Mouse (Mus musculus) kidney, postnatal 36 days (tissue): Measurements from ENCODE around the gene Slc2a5.

Source experiments
- DNase-seq, 2 experiments: peaks; one replicate each; pipeline ENCODE4 v3.0.0; 2021 to 2022; ENCODE audit warnings: mixed read lengths in 2 of 2

The Slc2a5 gene

DNA sequence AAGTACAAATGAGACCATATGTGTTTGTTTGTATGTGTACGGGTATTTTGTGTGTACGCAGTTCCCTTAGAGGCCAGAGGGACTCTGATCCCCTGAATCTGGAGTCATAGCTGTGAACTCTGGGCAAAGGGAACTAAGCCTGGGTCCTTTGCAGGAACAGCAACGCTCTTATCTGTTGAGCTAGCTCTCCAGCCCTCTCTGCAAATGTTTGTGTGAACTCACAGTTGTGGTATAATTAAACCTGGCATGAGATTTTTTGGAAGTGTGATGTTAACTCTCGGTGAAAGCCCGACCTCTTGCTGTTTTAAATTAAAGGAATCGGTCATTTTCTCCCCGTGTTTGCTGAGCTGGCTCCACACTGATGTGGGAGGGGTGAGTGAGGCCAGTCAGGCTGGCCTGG is 13.4 kb upstream of the Slc2a5 start:
- DNase-seq = no peak

- DNase-seq = no peak
Observed at GRCm38 (mm10) chr4:150106637-150107036, 12.4 kb upstream of the Slc2a5 start.

GRCm38 (mm10) chr4:150109636-150110035 is 9.4 kb upstream of the Slc2a5 start:
- DNase-seq = no peak

GRCm38 (mm10) chr4:150110373-150110772 is 8.7 kb upstream of the Slc2a5 start:
- DNase-seq = no peak

DNA sequence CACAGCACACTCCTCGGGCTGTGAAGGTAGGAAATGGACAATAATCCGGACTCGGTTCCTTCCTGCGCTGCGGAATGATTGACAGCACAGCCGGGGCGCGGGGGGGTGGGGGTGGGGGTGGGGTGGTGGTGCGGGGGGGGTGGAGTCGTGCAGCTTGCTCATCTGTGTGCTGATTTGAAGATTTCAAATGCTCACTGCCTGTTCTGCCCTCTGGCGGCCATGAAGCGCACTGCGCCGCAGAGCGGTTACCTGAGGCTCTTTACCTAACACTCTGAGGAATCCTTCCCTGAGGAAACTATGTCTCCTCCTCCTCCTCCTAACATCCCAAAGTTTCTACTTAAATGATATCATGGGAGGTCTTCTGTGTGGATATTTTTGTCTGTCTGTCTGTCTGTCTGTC is 6.2 kb upstream of the Slc2a5 start:
- DNase-seq = peak; percentile 73 to 90

DNA sequence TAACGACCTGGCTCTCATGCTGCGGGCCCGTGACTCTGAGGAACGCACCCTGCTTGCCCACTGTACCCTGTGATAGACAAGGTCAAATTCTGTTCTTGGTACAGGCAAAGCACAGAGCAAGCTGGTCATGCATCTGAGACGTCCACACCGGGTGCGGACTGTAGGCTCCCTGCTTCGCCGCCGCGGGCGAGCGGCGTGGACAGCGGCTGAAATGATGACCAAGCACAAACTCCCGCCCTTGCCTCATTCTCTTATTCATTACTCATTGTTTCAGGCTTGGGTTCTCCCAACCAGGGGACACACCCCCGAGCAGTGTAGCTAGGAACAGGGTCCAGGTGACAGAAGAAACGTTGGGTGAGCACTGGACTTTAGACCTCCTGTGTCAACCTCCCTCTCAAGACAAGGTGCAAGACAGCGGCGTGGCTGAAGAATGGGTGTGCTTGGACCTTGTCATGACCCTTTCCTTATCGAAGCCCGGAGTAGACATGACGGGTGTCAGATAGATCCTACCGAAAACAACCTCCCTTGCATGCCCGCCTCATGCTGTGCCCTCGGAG is 4.5 kb upstream of the Slc2a5 start:
- DNase-seq = peak; percentile 71 to 75

DNA sequence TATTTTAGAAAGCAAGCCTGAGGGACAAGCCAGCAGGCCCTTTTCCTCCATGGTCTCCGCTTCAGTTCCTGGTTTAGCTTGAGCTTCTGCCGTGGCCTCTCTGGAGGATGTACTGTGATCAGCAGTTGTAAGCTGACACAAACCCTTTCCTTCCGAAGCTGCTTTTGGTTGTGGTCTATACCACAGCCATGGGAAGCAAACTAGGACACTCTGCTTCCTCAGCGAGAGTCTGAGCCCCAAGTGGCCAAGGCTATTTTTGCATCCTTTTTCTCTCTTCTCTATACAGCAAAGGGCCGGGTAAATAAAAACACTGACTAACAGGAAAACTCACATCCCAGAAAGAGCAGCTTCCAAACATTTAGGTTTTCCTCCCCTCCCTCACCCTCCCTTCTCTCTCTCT is 1.8 kb upstream of the Slc2a5 start:
- peak in 1 of 2 experiments; percentile 24 for DNase-seq

DNA sequence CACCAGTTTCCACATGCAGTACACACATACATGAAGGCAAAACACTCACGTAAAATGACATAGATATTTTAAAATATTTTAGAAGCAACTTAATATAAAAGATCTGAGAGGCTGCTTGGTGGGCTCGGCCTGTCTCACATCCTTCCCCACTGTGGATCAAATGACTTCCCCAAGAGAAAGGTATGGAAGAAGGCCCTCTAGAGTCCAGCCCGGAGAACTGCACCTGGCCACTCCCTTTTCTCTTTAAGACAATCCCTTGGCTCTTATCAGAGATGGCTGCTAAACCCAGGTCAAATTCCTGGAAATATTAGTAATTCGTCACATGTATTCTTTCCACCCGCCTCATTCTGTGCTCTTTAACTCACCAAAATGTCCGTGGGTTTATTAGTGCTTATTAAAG is 920 bp upstream of the Slc2a5 start:
- no peak for DNase-seq

GRCm38 (mm10) chr4:150119640-150120039 is 557 bp downstream of the Slc2a5 start:
- peak; percentile 83 to 89 for DNase-seq

- DNase-seq = peak; percentile 73 to 74
Observed at GRCm38 (mm10) chr4:150120173-150120833, 1.2 kb downstream of the Slc2a5 start.

- peak; percentile 34 to 35 for DNase-seq
Observed at GRCm38 (mm10) chr4:150121430-150121829, 2.3 kb downstream of the Slc2a5 start.

- peak in 1 of 2 experiments; percentile 53 for DNase-seq
Observed at GRCm38 (mm10) chr4:150122476-150122875, 3.4 kb downstream of the Slc2a5 start.

DNA sequence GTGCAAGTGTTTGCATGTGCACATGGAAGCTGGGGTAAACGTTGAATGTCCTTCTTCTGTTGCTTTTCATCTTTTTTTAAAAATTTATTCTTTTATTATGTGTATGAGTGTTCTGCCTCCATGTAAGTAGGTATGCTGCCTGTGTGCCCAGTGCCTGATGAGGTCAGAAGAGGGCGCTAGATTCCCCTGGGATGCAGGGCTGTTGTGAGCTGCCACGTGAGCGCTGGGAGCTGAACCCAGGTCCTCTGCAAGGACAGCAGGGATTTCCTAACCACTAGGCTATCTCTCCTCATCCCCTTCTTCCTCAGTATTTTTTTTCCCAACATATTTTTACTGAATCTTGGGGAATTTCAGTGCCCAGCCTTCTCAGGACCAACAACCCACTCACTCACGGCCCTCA is 7.3 kb downstream of the Slc2a5 start:
- DNase-seq = no peak

DNA sequence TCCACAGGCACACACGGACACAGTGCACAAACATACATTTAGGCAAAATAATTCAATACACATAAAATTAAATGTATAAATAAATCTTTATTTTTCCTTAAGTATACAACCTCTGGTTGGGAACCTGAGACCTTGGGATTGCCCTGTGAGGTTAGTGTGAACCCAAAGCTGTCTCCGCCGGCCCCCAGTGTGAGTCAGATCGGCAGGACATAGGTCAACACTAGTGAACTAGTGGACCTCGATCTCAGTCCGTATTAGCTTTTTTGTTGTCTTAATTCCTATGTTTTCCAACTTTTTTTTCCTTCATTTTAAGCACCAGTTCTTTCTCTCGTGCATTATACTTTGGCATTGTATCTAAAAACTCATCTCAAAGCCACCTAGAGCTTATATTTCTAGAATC is 8.8 kb downstream of the Slc2a5 start:
- peak; percentile 62 for DNase-seq

DNA sequence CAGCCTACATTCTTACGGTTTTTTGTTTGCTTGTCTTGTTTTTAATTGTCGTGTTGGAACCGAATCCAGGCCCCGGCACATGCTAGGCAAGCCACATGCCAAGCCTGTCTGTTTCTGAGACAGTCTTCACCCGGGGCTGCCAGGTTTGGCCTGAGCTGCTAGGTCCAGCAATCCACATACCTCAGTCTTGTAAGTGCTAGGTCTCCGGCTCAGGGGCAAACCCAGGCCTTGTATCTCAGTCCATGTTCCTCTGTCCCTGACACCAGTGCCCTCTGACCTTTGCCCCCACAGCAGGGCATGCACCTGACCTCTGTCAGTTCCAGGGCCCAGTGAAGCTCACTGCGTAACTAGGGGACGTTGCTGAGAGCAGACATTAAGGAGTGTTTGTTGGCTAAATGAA is 9.5 kb downstream of the Slc2a5 start:
- peak; percentile 65 to 72 for DNase-seq

- DNase-seq = no peak
Observed at GRCm38 (mm10) chr4:150130661-150131060, 11.6 kb downstream of the Slc2a5 start.

DNA sequence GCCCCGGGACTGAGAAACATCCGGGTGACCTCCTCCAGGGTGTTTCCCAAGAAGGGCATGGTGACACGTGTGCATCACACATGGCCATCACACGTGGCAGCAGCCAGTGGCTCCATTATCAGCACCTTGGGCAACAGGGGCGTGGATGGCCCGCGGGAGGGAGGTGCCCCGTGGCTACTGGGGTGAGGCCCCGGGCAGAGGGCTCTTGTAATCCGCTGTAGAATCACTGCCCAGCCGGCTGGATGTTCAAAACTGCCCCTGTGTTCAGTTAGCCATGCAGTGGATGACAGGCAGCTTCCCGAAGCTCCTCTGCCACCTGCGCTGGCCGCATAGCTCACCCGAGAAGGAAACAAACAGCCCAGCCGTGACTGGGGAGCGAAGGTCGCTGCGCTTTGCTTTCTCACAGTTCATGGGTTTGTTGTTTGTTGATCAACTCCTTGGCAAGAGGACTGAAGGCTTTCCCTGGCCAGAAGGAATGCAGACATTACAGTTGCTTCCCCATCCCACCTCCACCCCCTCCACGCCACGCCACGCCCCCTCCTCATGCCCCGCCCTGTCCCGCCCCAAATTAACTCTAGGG is 13.7 kb downstream of the Slc2a5 start:
- peak; percentile 87 to 90 for DNase-seq

- DNase-seq = no peak
Observed at GRCm38 (mm10) chr4:150135254-150135653, 16.2 kb downstream of the Slc2a5 start.

GRCm38 (mm10) chr4:150136693-150137092 is 17.6 kb downstream of the Slc2a5 start:
- peak; percentile 60 to 89 for DNase-seq

GRCm38 (mm10) chr4:150137368-150138083 is 18.4 kb downstream of the Slc2a5 start:
- DNase-seq = no peak

GRCm38 (mm10) chr4:150138084-150138543 is 19.0 kb downstream of the Slc2a5 start:
- peak; percentile 50 to 54 for DNase-seq

- DNase-seq = peak in 1 of 2 experiments; percentile 23
Observed at GRCm38 (mm10) chr4:150139090-150139489, 20.0 kb downstream of the Slc2a5 start.

- DNase-seq = no peak
Observed at GRCm38 (mm10) chr4:150140346-150140745, 21.3 kb downstream of the Slc2a5 start.

DNA sequence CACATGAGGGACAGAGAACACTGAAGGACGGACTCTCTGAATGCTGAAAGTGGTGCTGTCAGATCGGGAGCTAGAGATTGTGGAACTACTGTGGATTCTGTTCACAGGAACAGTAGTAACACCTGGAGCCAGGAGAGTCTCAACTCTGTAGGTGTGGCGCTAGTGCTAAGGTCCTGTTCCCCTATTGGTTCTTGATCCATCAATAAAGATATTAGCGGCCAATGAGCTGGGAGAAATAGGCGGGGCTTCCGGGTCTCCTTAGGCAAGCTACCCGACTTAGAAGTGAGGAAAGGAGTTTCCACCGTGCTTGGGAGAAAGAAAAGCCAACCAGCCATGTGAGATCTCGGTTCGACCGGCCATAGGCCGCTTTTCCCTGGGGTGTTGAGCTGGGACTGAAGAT is 25.2 kb downstream of the Slc2a5 start:
- DNase-seq = peak in 1 of 2 experiments; percentile 28
